Mouse (Mus musculus) left cerebral cortex, adult 8-10 months (tissue): ENCODE measurements around the gene Snx15. TPM values are rescaled to one million over a fixed set of nuclear protein-coding genes. Genes with fewer than 3 reads are reported as not detected.

Experiments used
- DNase-seq, 2 experiments: peaks; one replicate each; pipeline ENCODE4 v3.0.0; 2022; ENCODE audit warnings: low spot score in 2 of 2
- total RNA-seq, 4 experiments: library from RNA; stranded (reverse); gene quantifications; 2 replicates each; pipeline ENCODE4 v1.2.4; 2022

Snx15 gene
- total RNA-seq, 4 experiments from 2014 or later: 36.9 to 50.9 (median 45.7) TPM

GRCm38 (mm10) chr19:6121761-6122160 is 6.3 kb downstream of the Snx15 start:
- DNase-seq: no peak

DNA sequence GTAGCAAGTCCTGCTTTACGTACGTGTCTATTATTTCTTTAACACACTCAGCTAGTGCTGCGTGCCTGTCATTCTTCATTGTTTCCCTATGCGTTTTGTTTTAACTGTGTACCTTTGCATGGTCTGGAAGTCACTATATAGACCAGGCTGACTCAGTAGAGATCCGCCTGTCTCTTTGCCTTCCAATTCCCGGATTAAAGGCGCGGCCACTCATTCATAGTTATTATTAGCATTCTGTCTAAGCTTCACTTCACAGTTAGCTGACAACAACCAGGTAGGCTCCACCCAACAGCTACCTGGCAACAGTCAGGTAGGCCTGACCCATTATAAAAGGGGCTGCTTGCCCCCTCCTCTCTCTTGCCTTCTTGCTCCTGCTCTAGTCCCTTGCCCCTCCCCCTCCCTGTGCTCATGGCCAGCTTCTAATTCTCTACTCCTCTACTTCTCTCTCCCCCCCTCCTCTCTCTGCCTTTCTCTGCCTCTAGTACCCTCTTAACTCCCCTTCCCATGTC is 9.4 kb downstream of the Snx15 start:
- DNase-seq: no peak

DNA sequence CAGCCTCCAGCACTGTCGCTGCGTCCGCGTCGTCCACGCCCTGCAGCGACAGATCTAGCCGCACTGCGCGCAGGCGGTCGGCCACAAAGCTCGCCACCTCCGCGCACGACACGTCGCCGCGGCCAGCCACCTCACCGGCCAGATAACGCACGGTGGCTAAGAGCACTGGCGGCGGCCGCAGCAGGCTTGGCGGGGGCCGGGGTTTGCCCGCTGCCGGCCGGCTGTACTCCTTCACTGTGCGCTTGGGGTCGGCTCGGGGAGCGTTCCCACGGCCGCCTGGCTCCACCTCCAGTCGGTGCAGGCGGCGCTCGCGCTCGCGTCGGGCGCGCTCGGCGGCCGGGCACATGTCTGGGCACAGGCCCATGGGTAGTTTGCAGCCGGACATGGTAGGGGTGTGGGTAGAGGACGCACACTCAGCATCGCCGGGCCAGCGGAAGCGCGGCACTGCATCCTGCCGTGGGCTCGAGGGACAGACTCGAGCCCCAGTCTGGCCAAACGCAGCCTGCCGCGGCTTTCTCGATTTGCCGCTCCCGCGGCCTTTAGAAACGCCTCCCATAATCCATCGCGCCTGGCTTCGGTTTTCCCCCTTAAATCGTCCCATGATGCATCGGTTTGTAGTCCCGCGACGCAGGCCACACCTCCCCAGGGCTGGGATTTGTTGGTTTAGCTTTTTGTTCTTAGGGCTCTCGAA is 10.0 kb downstream of the Snx15 start, which contains the start of gene Sac3d1:
Gene Sac3d1 (minus strand): TSS at position 665 of the 691 bp plus-strand sequence.
- peak; percentile 80 to 86 for DNase-seq

- DNase-seq: peak in 1 of 2 experiments; percentile 28
Observed at GRCm38 (mm10) chr19:6117346-6117985, 10.6 kb downstream of the Snx15 start.

GRCm38 (mm10) chr19:6116113-6116850 is 11.8 kb downstream of the Snx15 start:
- no peak for DNase-seq

GRCm38 (mm10) chr19:6113116-6113515 is 15.0 kb downstream of the Snx15 start:
- DNase-seq: no peak

DNA sequence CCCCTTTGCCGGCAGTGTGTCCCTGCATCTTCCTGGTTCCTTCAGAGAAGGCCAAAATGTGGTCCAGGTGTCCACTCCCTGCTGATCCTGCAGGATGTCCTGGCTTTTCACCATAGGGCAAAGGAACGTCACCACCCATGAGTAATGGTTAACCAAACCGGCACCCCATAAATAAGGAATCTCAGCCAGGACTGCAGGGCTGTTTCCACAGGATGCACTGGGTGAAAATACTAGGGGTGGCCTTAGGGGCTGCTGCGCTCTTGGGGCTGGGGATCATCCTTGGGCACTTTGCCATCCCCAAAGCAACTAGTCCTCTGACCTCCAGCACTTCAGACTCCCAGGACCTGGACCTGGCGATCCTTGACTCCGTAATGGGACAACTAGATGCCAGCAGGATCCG is 22.5 kb downstream of the Snx15 start, which contains the start of gene Naaladl1:
Gene Naaladl1 (plus strand): TSS at position 197 of the 400 bp plus-strand sequence.
- DNase-seq: no peak

- DNase-seq: no peak
Observed at GRCm38 (mm10) chr19:6104476-6104875, 23.6 kb downstream of the Snx15 start.

- no peak for DNase-seq
Observed at GRCm38 (mm10) chr19:6102169-6102853, 25.8 kb downstream of the Snx15 start.

- no peak for DNase-seq
Observed at GRCm38 (mm10) chr19:6101186-6101585, 26.9 kb downstream of the Snx15 start.

DNA sequence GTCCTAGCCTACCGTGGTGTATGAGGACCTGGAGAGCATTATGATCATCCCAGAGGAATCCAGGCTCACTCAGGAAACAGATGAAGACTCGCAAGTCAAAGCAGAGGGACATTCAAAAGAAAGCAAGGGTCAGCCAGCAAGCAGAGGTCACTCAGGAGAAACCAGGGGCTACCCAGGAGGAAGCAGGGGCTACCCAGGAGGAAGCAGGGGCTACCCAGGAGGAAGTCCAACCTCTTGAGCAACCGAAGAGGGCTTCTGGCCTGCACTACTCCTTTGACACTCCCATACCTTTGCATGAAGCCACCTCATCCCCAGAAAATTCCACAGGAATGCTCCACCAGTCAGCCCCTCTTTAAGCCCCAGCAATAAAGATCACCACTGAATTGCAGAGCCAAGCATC is 30.3 kb downstream of the Snx15 start:
- no peak for DNase-seq

DNA sequence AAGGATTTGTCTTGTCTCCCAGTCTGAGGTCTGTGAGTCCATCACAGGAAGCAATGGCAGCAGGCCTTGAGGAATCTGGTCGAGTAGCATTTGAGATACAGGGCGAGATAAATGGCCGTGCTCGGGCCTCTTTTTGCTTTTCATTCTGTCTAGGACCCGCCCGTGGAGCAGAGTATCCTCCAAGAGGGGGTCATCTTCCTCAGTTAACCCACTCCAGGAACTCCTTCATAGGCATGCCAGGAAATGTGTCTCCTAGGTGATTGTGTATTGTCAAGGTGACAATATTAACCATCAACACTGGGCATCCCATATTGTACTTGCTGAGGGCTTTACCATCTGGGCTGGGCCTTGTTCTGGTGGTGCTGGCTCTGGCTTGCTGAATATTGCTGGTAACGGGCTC is 34.0 kb downstream of the Snx15 start, which contains the start of gene AC131692.1:
Gene AC131692.1 (plus strand): TSS at position 301 of the 400 bp plus-strand sequence.
- DNase-seq: no peak

DNA sequence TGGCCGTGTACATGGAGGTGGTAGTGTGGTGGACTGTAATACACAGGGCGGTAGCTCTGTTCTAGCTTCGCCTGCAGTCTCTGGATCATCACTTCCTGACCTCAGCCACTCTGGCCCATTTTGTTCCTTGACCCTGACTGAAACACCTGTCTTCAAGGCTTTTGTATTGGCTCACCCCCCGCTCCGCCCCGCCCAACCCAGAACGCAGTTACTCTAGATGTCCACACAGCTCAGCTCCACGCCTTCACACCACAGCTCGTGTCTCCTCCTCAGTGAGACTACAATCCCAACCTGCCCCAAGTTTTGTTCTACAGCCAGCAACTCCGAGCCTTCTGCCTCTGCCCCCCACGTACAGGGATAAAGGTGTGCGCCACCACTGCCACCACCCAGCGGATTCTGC is 39.3 kb downstream of the Snx15 start:
- DNase-seq: no peak

GRCm38 (mm10) chr19:6085417-6085879 is 42.7 kb downstream of the Snx15 start:
- no peak for DNase-seq

DNA sequence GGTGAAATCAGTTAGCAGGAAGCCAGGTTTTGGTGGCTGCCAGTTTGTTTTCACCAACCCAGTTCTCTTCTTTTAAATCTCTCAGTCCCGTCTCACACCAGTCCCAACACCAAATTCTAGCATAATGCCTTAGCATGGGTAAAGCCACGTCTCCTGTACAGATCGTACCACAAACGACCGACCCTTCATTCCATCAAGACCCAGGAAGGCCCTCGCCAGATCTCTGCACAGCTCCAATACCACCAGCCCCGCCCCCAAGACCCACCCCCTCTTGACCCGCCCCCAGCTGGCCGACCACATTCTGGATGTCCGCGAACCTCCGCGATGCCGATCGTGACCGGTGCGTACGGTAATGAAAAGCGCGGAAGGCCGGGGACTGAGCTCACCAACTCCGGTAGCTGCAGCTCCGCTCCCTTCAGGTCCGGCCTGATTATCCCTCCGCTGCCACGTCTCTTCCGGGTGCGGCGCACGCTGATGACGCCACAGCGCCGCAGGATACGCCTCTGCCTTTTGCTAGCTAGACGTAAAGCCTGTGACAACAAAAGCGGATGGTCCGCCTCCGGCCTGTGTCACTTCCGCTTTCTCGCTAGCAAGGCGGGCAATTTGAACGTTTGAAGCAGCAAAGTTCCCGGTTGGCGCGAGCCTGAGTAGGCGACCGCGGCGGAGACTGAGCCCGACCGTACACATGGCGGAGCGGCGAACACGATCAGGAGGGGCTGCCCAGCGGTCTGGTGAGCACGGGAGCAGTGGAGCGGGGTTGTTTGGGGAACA is 43.4 kb downstream of the Snx15 start, which contains the start of the genes Zfpl1 and Cdca5:
Gene Zfpl1 (minus strand): TSS at position 479 of the 771 bp plus-strand sequence.
Gene Cdca5 (plus strand): TSS at position 506 of the 771 bp plus-strand sequence.
- DNase-seq: peak; percentile 97 to 98

- no peak for DNase-seq
Observed at GRCm38 (mm10) chr19:6082156-6082555, 45.9 kb downstream of the Snx15 start, which contains the start of gene Gm28374. TSS of gene Gm28374 (minus strand) at chr19:6082256.

GRCm38 (mm10) chr19:6079983-6080480 is 48.1 kb downstream of the Snx15 start, which contains the start of gene Tmem262:
TSS of gene Tmem262 (plus strand) at chr19:6080033.
- DNase-seq: no peak

GRCm38 (mm10) chr19:6076564-6077393 is 51.3 kb downstream of the Snx15 start, which contains the start of gene Vps51:
TSS of gene Vps51 (minus strand) at chr19:6077231.
- peak; percentile 79 to 82 for DNase-seq

DNA sequence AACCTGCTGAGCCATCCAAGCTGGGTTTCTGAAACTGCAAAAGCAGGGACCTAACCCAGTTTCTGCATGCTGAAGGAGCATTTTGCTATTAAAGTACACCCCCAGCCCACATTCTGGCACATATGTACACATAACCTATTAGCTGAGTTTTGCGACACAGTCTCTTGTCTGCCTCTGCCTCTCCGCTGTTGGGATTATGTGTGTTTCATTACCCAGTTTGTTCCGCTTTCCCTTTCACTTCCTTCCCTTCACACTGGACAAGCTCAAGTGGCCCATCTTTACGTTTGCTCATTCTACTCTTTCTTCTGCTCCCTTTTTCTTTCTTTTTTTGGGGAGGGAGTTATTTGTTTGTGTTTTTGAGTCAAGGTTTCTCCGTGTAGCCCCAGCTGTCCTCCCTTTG is 54.2 kb downstream of the Snx15 start:
- no peak for DNase-seq
